Mouse (Mus musculus): ENCODE measurements at regions not wholly inside any gene's neighbourhood (a gene's known extent, or its start where the extent isn't known, plus 50 kb on each side); places are given as distances from the start of the nearest gene placed in this dataset.

GRCm38 (mm10) chr11:71414403-71415140 is 184.0 kb upstream of the Nlrp1b start:
- no peak for DNase-seq

- no peak for DNase-seq
These were observed 184.9 kb upstream of the Nlrp1b start for GRCm38 (mm10) chr11:71415451-71415850.

- DNase-seq: no peak
These were observed 191.8 kb upstream of the Nlrp1b start for GRCm38 (mm10) chr11:71422291-71422840.

GRCm38 (mm10) chr11:71423242-71423641 is 192.7 kb upstream of the Nlrp1b start:
- DNase-seq: no peak

- no peak for DNase-seq
These were observed 194.3 kb upstream of the Nlrp1b start for GRCm38 (mm10) chr11:71424879-71425278.

- no peak for DNase-seq
These were observed 199.2 kb upstream of the Nlrp1b start for GRCm38 (mm10) chr11:71429739-71430138.

GRCm38 (mm10) chr11:71434241-71434640 is 203.7 kb upstream of the Nlrp1b start:
- no peak for DNase-seq

- DNase-seq: no peak
These were observed 204.4 kb upstream of the Nlrp1b start for GRCm38 (mm10) chr11:71434886-71435285.

GRCm38 (mm10) chr11:71435745-71436144 is 205.2 kb upstream of the Nlrp1b start:
- no peak for DNase-seq

GRCm38 (mm10) chr11:71436335-71436734 is 205.8 kb upstream of the Nlrp1b start:
- DNase-seq: no peak

GRCm38 (mm10) chr11:71436801-71437200 is 206.3 kb upstream of the Nlrp1b start:
- DNase-seq: no peak

- no peak for DNase-seq
These were observed 209.3 kb upstream of the Nlrp1b start for GRCm38 (mm10) chr11:71439871-71440270.

- no peak for DNase-seq
These were observed 209.9 kb upstream of the Nlrp1b start for GRCm38 (mm10) chr11:71440392-71440791.

GRCm38 (mm10) chr11:71444056-71444455 is 213.5 kb upstream of the Nlrp1b start:
- no peak for DNase-seq

- no peak for DNase-seq
These were observed 216.1 kb upstream of the Nlrp1b start for GRCm38 (mm10) chr11:71446641-71447040.

- no peak for DNase-seq
These were observed 217.6 kb upstream of the Nlrp1b start for GRCm38 (mm10) chr11:71447841-71448745.

GRCm38 (mm10) chr11:71480094-71480493 is 249.6 kb upstream of the Nlrp1b start:
- no peak for DNase-seq

GRCm38 (mm10) chr11:71497863-71498262 is 251.9 kb upstream of the Wscd1 start:
- no peak for DNase-seq

GRCm38 (mm10) chr11:71498299-71498698 is 251.4 kb upstream of the Wscd1 start:
- no peak for DNase-seq

- DNase-seq: no peak
These were observed 247.6 kb upstream of the Wscd1 start for GRCm38 (mm10) chr11:71502156-71502555.

GRCm38 (mm10) chr11:71512271-71513066 is 237.3 kb upstream of the Wscd1 start:
- no peak for DNase-seq

GRCm38 (mm10) chr11:71513067-71513350 is 236.7 kb upstream of the Wscd1 start:
- DNase-seq: no peak

- no peak for DNase-seq
These were observed 234.5 kb upstream of the Wscd1 start for GRCm38 (mm10) chr11:71515264-71515663.

All from thymus, postnatal 4 days (tissue).